Mouse (Mus musculus) spleen, adult 18-20 months (tissue): Measurements from ENCODE around the gene Telo2.
"Not testable (repeated sequence)": the region's sequence is repeated elsewhere in the genome, so short reads cannot be mapped to it uniquely, and the experiment has no call there.

ENCODE experiments used
- DNase-seq, 2 experiments: peaks; one replicate each; pipeline ENCODE4 v3.0.0; 2022; ENCODE audit warnings: mixed read lengths in 2 of 2

Gene Telo2

GRCm38 (mm10) chr17:25115664-25116432 is at the start of gene Telo2:
Telo2 (minus strand) TSS chr17:25115967.
- peak; percentile 88 to 94 for DNase-seq

- DNase-seq = no peak
These were observed 49.0 kb upstream of the Telo2 start for GRCm38 (mm10) chr17:25164770-25165169.

GRCm38 (mm10) chr17:25163387-25163786 is 47.6 kb upstream of the Telo2 start:
- no peak for DNase-seq

- no peak for DNase-seq
These were observed 46.4 kb upstream of the Telo2 start, which contains the start of gene Ccdc154 for GRCm38 (mm10) chr17:25162161-25162560. Ccdc154 (plus strand) TSS chr17:25162461.

GRCm38 (mm10) chr17:25139960-25140359 is 24.2 kb upstream of the Telo2 start:
- DNase-seq = no peak

GRCm38 (mm10) chr17:25138803-25139202 is 23.0 kb upstream of the Telo2 start:
- no peak for DNase-seq

GRCm38 (mm10) chr17:25135622-25136021 is 19.9 kb upstream of the Telo2 start:
- no peak for DNase-seq

GRCm38 (mm10) chr17:25133275-25133698 is 17.5 kb upstream of the Telo2 start, which contains the start of gene Clcn7:
Clcn7 (plus strand) TSS chr17:25133391.
- peak; percentile 84 to 88 for DNase-seq

GRCm38 (mm10) chr17:25130060-25130459 is 14.3 kb upstream of the Telo2 start:
- no peak for DNase-seq

- DNase-seq = no peak
These were observed 11.9 kb upstream of the Telo2 start for GRCm38 (mm10) chr17:25127681-25128080.

- no peak for DNase-seq
These were observed 11.3 kb upstream of the Telo2 start for GRCm38 (mm10) chr17:25127079-25127478.

- DNase-seq = not testable (repeated sequence)
These were observed 9.8 kb upstream of the Telo2 start for GRCm38 (mm10) chr17:25125442-25126060.

- DNase-seq = peak in 1 of 2 experiments; percentile 43
These were observed 8.2 kb upstream of the Telo2 start for GRCm38 (mm10) chr17:25123979-25124378.

GRCm38 (mm10) chr17:25120406-25120805 is 4.6 kb upstream of the Telo2 start, which contains the start of gene Ptx4:
Ptx4 (plus strand) TSS chr17:25120760.
- DNase-seq = no peak

GRCm38 (mm10) chr17:25117263-25117662 is 1.5 kb upstream of the Telo2 start:
- DNase-seq = peak in 1 of 2 experiments; percentile 14

GRCm38 (mm10) chr17:25114908-25115645 is 690 bp downstream of the Telo2 start:
- no peak for DNase-seq

- no peak for DNase-seq
These were observed 3.4 kb downstream of the Telo2 start for GRCm38 (mm10) chr17:25112423-25112810.

GRCm38 (mm10) chr17:25111739-25112422 is 3.9 kb downstream of the Telo2 start:
- no peak for DNase-seq

GRCm38 (mm10) chr17:25111220-25111619 is 4.5 kb downstream of the Telo2 start:
- DNase-seq = no peak

GRCm38 (mm10) chr17:25110590-25110989 is 5.2 kb downstream of the Telo2 start:
- no peak for DNase-seq

- DNase-seq = peak in 1 of 2 experiments; percentile 23
These were observed 6.2 kb downstream of the Telo2 start for GRCm38 (mm10) chr17:25109578-25109977.

GRCm38 (mm10) chr17:25107786-25108185 is 8.0 kb downstream of the Telo2 start:
- no peak for DNase-seq

- DNase-seq = no peak
These were observed 14.4 kb downstream of the Telo2 start for GRCm38 (mm10) chr17:25101338-25101737.
